Mouse (Mus musculus): ENCODE data around the gene Nlk. TPM values are rescaled to one million over a fixed set of nuclear protein-coding genes. Genes with fewer than 3 reads are reported as not detected.

Nlk gene
- polyA plus RNA-seq, 1 experiment = 52.6 TPM

DNA sequence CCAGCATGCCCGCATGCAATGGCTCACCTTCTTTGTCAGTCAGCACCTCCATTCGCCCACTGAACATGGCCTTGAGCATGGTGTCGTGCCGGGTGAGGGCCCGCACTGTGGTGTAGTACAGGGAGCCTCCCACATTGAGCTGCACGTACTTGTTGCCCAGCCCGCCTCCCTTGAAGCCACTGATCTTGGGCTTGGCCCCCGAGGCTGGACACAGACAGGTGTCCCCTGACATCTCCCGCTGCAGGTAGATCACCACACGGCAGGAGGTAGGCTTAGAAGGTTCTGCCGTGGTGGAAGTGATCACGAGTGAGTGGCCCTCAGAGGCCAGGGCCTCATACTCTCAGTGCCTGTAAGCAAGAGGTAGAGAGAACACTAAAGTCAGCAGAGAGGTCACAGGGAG, 167.2 kb downstream of the Nlk start:
- no peaks in the 10 kb centered on the region for H3K27me3 ChIP-seq (ENCODE audit: control insufficient read depth, insufficient read depth, low read length)
- TF ChIP-seq POLR2A (IDR thresholded peaks at IDR 0.05; ENCODE audit: control insufficient read depth, extremely low read depth, insufficient read depth, low read length, poor library complexity) (no peak), CTCF (IDR thresholded peaks at IDR 0.05; ENCODE audit: borderline replicate concordance, control insufficient read depth, extremely low read depth, insufficient read depth, low read length, poor library complexity) (no peak)
- H3K27ac ChIP-seq (ENCODE audit: control insufficient read depth, insufficient read depth, low read length) = no peak overlapping the region
- WGBS = 95% methylated on average over 12 of the region's 12 CpGs
- no peak overlapping the region for H3K4me3 ChIP-seq (ENCODE audit: control insufficient read depth, insufficient read depth, low read length)
- H3K4me1 ChIP-seq (replicated peaks; ENCODE audit: control insufficient read depth, insufficient read depth, low read length) = no peaks in the 10 kb centered on the region
- DNase-seq = no peak
- H3K36me3 ChIP-seq (ENCODE audit: control insufficient read depth, insufficient read depth, low read length) = no peaks in the 10 kb centered on the region

GRCm38 (mm10) chr11:78528714-78529113, 168.5 kb downstream of the Nlk start:
- WGBS = 95% methylated on average over 9 of the region's 9 CpGs
- H3K4me3 ChIP-seq (ENCODE audit: control insufficient read depth, insufficient read depth, low read length) = no peak overlapping the region
- H3K36me3 ChIP-seq (ENCODE audit: control insufficient read depth, insufficient read depth, low read length) = no peaks in the 10 kb centered on the region
- no peaks in the 10 kb centered on the region for H3K4me1 ChIP-seq (replicated peaks; ENCODE audit: control insufficient read depth, insufficient read depth, low read length)
- H3K27ac ChIP-seq (ENCODE audit: control insufficient read depth, insufficient read depth, low read length) = no peak overlapping the region
- H3K27me3 ChIP-seq (ENCODE audit: control insufficient read depth, insufficient read depth, low read length) = no peaks in the 10 kb centered on the region
- no peak for TF ChIP-seq CTCF (IDR thresholded peaks at IDR 0.05; ENCODE audit: borderline replicate concordance, control insufficient read depth, extremely low read depth, insufficient read depth, low read length, poor library complexity)
- no peak for DNase-seq

DNA sequence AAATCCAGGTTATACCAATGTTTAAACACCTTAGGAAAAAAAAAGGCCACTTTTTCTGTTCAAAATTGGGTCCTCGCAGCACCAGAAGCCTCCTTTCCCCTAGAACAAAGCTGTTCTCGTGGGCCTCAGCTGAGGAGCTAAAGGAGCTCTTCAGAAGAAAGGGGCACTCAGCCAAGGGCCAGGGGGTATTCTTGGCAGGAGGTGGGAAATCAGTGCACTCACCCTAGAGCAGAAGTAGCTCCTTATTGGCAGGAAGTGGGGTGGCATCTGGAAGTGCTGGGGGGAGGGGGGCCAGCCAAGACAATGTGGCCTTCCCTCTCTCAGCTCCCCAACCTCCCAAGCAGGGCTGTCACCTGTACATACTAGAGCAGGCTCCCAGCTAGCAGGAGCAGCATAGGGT, 172.3 kb downstream of the Nlk start:
- Histone ChIP-seq H3K4me3 (ENCODE audit: control insufficient read depth, insufficient read depth, low read length) (no peak overlapping the region), H3K36me3 (ENCODE audit: control insufficient read depth, insufficient read depth, low read length) (peaks cover 13% of the 10 kb centered on the region), H3K4me1 (replicated peaks; ENCODE audit: control insufficient read depth, insufficient read depth, low read length) (no peaks in the 10 kb centered on the region), H3K27me3 (ENCODE audit: control insufficient read depth, insufficient read depth, low read length) (no peaks in the 10 kb centered on the region), H3K27ac (ENCODE audit: control insufficient read depth, insufficient read depth, low read length) (no peak overlapping the region)
- 83% methylated on average over 2 of the region's 2 CpGs for WGBS
- TF ChIP-seq POLR2A (IDR thresholded peaks at IDR 0.05; ENCODE audit: control insufficient read depth, extremely low read depth, insufficient read depth, low read length, poor library complexity) = no peak
- no peak for TF ChIP-seq CTCF (IDR thresholded peaks at IDR 0.05; ENCODE audit: borderline replicate concordance, control insufficient read depth, extremely low read depth, insufficient read depth, low read length, poor library complexity)
- no peak for DNase-seq

DNA sequence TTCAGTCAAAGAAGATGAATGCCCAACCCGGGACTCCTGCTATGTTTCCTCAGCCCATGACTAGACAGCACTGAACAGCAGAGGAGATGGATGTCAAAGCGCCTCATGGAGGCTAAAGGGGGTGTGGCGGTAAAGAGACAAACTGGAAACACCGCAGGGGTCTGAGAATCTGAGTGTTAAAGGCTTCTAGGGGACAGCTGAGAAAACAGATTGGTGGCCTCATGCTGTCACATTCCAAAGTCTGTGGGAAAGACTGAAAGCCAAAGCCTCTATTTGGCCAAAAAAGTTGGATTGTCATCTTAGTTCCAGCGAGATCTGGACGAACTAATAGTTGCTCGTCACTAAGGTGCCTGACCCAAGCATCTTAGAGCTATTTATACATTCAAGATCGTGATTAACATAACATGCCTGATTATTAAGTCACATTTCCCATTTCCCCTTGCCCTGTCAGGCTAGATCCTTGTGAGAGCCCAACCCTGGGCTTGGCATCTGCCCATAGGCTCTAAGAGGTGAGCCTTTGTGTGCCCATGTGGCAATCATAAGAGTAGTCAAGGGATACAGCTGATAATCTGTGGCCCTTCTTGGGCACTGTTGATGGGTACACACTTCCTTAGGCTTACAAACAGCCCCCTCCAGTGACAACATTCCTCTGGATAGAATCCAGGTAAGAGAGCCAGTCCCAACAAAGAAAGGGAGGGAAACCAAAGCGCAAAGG, 173.8 kb downstream of the Nlk start:
- no peak overlapping the region for H3K4me3 ChIP-seq (ENCODE audit: control insufficient read depth, insufficient read depth, low read length)
- WGBS = 95% methylated on average over 9 of the region's 9 CpGs
- no peak overlapping the region for H3K27ac ChIP-seq (ENCODE audit: control insufficient read depth, insufficient read depth, low read length)
- H3K4me1 ChIP-seq (replicated peaks; ENCODE audit: control insufficient read depth, insufficient read depth, low read length) = no peaks in the 10 kb centered on the region
- no peak for DNase-seq
- H3K27me3 ChIP-seq (ENCODE audit: control insufficient read depth, insufficient read depth, low read length) = no peaks in the 10 kb centered on the region
- H3K36me3 ChIP-seq (ENCODE audit: control insufficient read depth, insufficient read depth, low read length) = peaks cover 25% of the 10 kb centered on the region
- TF ChIP-seq CTCF (IDR thresholded peaks at IDR 0.05; ENCODE audit: borderline replicate concordance, control insufficient read depth, extremely low read depth, insufficient read depth, low read length, poor library complexity) (no peak), POLR2A (IDR thresholded peaks at IDR 0.05; ENCODE audit: control insufficient read depth, extremely low read depth, insufficient read depth, low read length, poor library complexity) (no peak)

DNA sequence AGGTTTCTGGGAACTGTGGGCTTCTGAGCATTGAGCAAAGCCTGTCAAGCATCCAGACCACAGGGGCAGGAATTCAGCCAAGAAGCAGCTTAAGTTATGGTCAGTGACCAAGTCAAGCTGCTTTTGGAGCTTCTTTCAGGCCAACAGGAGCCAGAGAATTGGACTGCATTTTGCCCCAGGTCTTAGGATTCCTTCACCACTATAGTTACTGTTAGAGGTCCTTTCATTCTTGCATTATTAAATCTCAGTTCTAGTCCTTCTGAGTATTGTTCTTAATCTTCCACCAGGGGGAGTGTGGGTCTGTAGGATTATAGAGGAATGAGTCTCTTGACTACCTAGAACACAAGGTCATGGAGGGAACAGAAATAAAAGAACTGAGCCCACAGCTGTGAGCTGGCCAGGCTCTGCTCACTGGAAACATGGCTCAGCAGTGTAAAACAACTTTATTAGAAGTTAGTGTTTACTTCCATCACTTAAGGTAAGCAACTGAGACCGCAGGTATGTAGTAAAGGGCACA, 174.6 kb downstream of the Nlk start:
- Histone ChIP-seq H3K27ac (ENCODE audit: control insufficient read depth, insufficient read depth, low read length) (no peak overlapping the region), H3K27me3 (ENCODE audit: control insufficient read depth, insufficient read depth, low read length) (no peaks in the 10 kb centered on the region), H3K36me3 (ENCODE audit: control insufficient read depth, insufficient read depth, low read length) (peaks cover 31% of the 10 kb centered on the region), H3K4me1 (replicated peaks; ENCODE audit: control insufficient read depth, insufficient read depth, low read length) (no peaks in the 10 kb centered on the region), H3K4me3 (ENCODE audit: control insufficient read depth, insufficient read depth, low read length) (no peak overlapping the region)
- no peak for TF ChIP-seq POLR2A (IDR thresholded peaks at IDR 0.05; ENCODE audit: control insufficient read depth, extremely low read depth, insufficient read depth, low read length, poor library complexity)
- TF ChIP-seq CTCF (IDR thresholded peaks at IDR 0.05; ENCODE audit: borderline replicate concordance, control insufficient read depth, extremely low read depth, insufficient read depth, low read length, poor library complexity) = no peak
- WGBS = 97% methylated on average over 1 of the region's 1 CpGs
- DNase-seq = no peak

- Histone ChIP-seq H3K27me3 (ENCODE audit: control insufficient read depth, insufficient read depth, low read length) (no peaks in the 10 kb centered on the region), H3K36me3 (ENCODE audit: control insufficient read depth, insufficient read depth, low read length) (peaks cover 33% of the 10 kb centered on the region), H3K4me3 (ENCODE audit: control insufficient read depth, insufficient read depth, low read length) (no peak overlapping the region), H3K27ac (ENCODE audit: control insufficient read depth, insufficient read depth, low read length) (no peak overlapping the region), H3K4me1 (replicated peaks; ENCODE audit: control insufficient read depth, insufficient read depth, low read length) (no peaks in the 10 kb centered on the region)
- DNase-seq = no peak
- TF ChIP-seq CTCF (IDR thresholded peaks at IDR 0.05; ENCODE audit: borderline replicate concordance, control insufficient read depth, extremely low read depth, insufficient read depth, low read length, poor library complexity) = no peak
- TF ChIP-seq POLR2A (IDR thresholded peaks at IDR 0.05; ENCODE audit: control insufficient read depth, extremely low read depth, insufficient read depth, low read length, poor library complexity) = no peak
- WGBS = 93% methylated on average over 3 of the region's 3 CpGs
These were observed 175.3 kb downstream of the Nlk start for GRCm38 (mm10) chr11:78521880-78522279.

DNA sequence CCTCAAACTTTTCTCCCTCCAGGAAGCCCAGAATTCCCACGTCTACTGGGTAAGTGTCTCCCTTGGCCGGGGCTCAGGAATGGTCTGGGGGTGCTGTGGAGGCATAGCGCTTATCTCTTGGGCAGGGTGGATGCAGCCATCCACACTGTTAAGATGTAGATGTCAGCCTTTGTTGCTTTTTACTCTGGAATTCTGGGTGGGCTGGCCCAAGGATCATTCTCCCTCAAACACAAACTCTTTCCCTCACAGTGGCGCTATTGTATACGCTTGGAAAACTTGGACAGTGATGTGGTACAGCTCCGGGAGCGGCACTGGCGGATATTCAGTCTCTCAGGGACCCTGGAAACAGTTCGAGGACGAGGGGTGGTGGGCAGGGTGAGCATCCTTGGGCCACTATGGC, 178.2 kb downstream of the Nlk start:
- DNase-seq = no peak
- peaks cover 40% of the 10 kb centered on the region for H3K36me3 ChIP-seq (ENCODE audit: control insufficient read depth, insufficient read depth, low read length)

More for the DNA sequence above, 178.2 kb downstream of the Nlk start:
- H3K4me3 ChIP-seq (ENCODE audit: control insufficient read depth, insufficient read depth, low read length) = no peak overlapping the region
- WGBS = 98% methylated on average over 10 of the region's 10 CpGs
- H3K27ac ChIP-seq (ENCODE audit: control insufficient read depth, insufficient read depth, low read length) = no peak overlapping the region
- H3K27me3 ChIP-seq (ENCODE audit: control insufficient read depth, insufficient read depth, low read length) = no peaks in the 10 kb centered on the region
- H3K4me1 ChIP-seq (replicated peaks; ENCODE audit: control insufficient read depth, insufficient read depth, low read length) = no peaks in the 10 kb centered on the region
- TF ChIP-seq CTCF (IDR thresholded peaks at IDR 0.05; ENCODE audit: borderline replicate concordance, control insufficient read depth, extremely low read depth, insufficient read depth, low read length, poor library complexity) (no peak), POLR2A (IDR thresholded peaks at IDR 0.05; ENCODE audit: control insufficient read depth, extremely low read depth, insufficient read depth, low read length, poor library complexity) (no peak)

All from thymus, adult 2 months (tissue).